Mouse (Mus musculus) heart, postnatal 14 days (tissue): ENCODE results near the gene Serinc3. TPM values are rescaled to one million over a fixed set of nuclear protein-coding genes. Genes with fewer than 3 reads are reported as not detected.

Experiments used
- DNase-seq, 2 experiments: peaks; one replicate each; pipeline ENCODE4 v3.0.0; 2021 to 2022
- intact Hi-C: fragments of 180-260 bp; cut with DNase I; formaldehyde crosslinking; loops from one replicate; pipeline ENCODE4 v1.15.1; 2025
- total RNA-seq, 2 experiments: library from RNA; stranded (reverse); gene quantifications; 2 replicates each; pipeline ENCODE4 v1.2.3; 2021

Serinc3 gene
- total RNA-seq, 2 experiments from 2014 or later = 360 to 363 TPM

DNA sequence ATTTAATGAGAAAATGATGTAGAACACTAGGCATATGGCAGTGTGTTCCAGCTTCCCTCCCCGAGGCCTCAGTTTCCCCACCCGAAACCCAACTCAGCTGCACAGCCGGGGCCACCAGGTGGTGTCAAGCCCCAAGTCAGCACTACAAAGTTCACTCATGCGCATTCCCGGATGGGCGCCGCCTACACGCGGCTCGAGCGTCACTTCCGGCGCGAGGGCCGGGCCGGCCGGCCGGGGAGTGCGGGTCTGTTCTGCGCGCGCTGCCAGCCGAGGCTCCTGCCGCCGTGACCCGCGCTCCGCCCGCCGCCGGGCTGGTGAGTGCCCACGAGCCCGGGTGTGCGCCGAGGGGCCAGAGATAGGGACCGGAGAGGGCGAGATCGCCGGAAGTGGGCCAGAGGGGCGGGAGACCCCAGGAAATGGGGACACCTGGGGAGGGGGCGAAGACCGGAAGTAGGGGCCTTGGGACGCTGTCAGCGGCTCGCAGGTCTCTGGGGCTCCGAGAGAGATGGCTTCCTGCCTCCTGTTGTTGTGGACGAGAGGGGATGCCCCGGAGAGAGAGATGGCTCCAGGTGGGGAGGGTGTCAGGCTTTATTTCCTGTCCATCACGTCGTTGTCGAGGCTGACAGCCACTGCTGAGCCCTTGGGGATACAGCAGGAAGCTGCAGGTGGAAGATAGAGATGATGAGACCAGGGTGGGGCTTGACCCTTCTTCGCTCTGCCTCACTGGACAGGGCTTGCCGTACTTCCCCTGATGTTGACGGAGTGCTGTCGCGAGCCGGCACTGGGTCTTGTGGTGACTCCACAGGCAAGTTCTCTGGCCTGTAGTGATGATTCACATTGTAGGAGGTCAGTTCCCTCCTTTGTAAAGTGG lies 42.6 kb downstream of the Serinc3 start, which contains the start of gene Ttpal:
Ttpal (plus strand) TSS at position 214 of the 871 bp plus-strand sequence.
- DNase-seq = peak; percentile 91 to 92
- intact Hi-C loops = loop anchor here (1.0 to 10.0 kb wide), 4 partner anchors 35 to 220 kb away; partner anchors contain the start of gene Ccn5

DNA sequence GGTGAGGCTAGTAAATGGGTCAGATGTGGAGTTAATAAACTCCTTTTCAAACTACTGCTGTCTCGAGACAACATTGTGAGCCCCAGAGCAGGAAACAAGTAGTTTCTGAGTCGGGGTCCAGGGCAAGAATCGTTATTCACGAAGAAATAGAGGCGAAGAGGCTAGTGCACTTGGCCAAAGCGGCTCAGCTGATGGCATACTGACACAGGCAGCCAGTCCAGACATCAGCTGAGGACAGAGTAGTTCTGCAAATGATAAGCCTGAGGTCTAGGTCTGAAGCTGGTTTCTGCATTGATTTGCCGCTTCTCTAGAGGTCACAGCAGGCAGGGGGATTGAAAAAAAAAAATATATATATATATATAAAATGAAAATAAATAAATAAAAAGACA lies 43.2 kb downstream of the Serinc3 start:
- no peak for DNase-seq
- intact Hi-C loops = loop anchor here (1.0 to 10.0 kb wide), 4 partner anchors 36 to 221 kb away; partner anchors contain the start of gene Ccn5

DNA sequence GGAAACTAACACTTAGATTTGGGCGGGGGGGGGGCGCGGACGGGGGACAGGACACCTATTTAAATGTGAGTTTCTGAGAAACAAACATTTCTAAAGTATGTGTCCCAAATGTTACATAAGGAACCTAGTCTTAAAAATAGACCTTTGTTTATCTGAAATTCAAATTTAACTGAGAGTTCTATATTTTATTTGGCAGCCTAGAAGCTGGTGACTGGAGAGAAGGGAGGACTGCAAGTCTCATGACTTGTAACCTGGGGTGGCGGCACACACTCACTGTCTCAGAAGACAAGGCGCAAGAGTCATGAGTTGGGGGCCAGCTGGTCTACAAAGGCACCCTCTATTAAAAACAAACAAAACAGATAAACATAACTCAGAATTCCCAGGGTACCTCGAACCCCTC lies 43.9 kb downstream of the Serinc3 start:
- intact Hi-C loops = loop anchor here (5.0 to 10.0 kb wide), 3 partner anchors 36 to 221 kb away; partner anchors contain the start of gene Ccn5
- DNase-seq = no peak

DNA sequence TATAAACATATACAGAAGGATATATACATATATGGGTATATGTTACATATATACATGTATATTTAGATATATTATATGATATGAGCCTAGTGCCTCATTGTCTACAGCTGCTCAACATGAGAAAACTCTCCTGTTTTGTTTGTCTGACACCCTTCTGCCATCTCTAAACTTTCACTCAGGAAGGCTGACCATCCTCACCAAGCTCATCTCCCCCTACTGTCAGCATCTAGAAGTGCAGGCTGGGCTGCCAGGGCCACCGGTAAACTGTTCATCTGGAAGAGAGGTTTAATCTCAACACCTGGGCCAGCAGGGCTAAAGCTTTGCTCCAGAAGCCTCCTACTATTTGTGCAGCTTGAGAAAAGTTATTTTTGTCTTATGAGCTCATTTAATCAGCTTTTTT lies 45.7 kb downstream of the Serinc3 start:
- DNase-seq = peak; percentile 74 to 84
- intact Hi-C loops = loop anchor here (1.0 kb wide), 1 partner anchor 65 kb away; no protein-coding TSS in a partner anchor

DNA sequence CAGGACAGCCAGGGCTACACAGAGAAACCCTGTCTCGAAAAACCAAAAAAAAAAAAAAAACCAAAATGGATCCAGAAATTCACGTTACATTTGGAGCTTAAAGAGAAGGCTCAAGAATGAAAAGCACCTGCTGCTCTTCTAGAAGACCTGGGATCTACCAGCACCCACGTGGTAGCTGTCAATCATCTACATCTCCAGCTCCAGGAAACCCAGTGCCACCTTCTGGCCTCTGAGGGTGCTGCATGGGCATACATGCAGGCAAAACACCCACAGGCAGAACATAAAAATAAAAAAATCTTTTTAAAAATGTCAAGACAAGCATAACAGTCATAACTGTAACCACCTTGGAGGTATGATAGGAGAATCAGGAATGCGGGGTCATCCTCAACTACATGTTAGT lies 47.3 kb downstream of the Serinc3 start:
- peak; percentile 32 to 54 for DNase-seq
- intact Hi-C loops = no loop called here

DNA sequence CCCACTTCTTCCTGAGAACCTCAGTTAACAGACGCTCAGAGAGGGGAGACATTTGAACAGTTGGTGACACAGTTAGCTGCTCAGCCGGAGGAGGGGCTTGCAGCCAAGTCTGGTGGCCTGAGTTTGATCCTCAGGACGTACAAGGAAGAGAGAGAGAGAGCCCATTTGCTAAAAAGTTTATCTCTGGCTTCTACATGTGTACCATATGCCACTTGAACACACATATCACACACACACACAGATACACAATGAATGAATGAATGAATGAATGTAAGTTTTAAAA lies 48.1 kb downstream of the Serinc3 start:
- DNase-seq = no peak
- intact Hi-C loops = no loop called here

DNA sequence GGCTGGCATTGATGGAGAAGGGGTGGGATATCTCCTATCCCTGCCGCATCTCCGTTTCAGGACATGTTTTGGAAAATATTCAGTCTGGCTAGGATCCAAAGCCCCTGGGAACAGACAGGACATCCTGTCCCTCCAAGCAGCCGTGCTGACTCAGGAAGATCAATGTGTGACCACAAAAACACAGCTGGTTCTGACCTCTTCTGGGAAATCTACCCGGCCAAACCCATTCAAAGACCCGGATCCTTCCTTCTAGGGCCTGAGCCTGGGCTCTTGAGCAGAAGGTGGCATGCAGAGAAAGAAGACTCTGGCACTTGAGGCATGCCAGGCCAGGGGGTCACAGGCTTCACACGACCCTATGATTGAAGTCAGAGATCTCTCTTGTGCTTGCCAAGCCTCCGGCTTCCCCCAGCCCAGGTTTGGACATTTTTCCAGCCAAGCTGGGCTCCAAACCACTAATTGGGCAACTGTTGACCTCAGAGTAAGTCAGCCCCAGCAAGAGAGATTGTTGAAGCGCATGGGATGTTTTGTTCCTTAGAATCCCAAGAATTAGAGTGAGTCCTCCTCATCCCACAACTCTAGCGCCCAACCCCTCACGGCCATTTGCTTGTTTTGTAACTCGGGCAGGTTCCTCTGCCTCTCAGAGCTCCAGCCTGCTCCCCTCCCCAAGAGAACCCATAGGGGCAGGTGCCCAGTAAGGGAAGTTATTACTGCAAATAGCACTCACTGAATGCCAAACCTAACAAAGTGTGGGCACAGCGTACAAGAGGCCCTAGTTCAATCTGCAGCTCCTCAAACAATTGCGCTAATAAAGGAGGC lies 48.7 kb downstream of the Serinc3 start:
- peak; percentile 67 to 73 for DNase-seq
- intact Hi-C loops = no loop called here

DNA sequence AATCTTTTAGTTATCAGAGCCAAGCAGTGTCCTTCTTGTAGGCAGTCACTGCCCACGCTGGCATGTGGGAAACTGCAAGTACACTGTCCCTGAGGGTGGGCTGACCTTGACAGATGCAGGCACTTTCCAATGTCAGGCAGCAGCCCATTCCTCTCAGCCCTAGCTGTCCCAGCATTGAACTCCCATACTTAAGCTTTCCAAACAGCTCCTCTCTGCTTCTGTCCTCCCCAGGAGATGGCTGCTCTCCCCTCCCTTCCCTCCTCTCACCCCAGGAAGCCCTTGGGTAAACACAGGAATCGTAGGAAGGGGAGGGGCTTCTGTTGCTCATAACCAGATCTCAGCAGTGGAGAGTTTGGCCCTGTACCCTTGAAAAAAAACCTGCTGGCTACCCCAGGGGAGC lies 49.8 kb downstream of the Serinc3 start:
- DNase-seq = peak in 1 of 2 experiments; percentile 25
- intact Hi-C loops = no loop called here

DNA sequence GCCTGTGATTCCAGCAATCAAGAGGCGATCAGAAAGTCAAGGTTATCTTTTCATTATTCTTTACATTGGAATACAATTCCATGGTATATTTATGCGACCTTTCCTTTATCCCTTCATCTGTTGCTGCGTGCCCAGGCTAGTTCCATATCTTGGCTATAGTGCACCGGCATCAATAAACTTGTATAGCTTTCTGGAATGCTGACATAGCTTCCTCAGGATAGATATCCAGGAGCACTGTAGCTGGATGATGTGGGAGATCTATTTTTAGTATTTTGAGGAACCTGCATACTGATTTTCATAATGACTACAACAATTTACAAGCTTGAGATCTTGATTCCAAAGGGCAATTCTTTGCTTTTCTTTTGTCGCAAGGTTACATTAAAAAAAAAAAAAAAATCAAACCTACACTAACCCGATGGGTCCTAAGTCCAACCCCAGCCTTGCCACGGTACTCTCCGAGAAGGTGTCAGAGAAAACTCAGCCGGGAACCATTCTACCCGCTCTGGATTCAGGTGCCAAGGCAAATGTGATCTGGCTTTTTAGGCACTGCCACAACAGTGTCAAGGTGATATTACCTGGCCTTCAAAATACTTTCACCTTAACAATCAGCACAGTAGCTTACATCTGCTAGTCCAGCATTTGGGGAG lies 51.2 kb downstream of the Serinc3 start:
- DNase-seq = no peak
- intact Hi-C loops = no loop called here

DNA sequence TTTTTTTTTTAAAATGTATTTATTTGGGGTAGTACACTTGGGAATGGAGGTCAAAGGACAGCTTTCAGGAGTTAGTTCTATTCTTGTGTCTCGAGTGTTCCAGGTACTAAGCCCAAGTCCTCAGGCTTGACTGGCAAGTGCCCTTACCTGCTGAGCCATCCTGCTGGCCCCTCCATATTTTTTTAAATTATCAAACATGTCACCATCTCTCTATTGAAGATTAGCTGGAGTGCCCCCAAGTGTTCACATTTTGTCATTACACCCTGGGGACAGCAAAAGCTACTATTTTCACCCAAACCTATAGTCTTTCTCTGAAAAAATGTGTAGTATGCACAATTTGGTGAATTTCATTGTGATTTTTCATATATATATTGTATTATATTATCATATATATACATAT lies 52.8 kb downstream of the Serinc3 start:
- DNase-seq = peak in 1 of 2 experiments; percentile 50
- intact Hi-C loops = no loop called here

DNA sequence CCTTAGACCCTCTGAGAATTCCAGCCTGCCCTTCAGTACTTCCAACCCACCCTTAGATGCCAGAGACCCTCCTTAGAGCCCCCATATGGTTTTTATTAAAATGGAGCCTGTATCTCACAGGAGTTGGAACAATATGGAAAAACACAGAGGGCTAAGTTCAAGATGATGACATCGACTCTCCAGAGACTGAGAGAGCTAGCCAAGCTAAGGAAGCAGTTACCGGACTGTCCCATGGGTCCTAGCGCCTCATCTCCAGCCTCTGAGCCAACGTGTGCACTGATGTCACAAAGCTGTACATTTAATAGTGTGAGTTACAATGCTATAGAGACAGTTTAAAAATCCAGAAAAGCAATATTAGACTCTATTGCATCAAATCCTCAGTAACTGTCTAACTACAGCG lies 53.9 kb downstream of the Serinc3 start:
- intact Hi-C loops = no loop called here

DNA sequence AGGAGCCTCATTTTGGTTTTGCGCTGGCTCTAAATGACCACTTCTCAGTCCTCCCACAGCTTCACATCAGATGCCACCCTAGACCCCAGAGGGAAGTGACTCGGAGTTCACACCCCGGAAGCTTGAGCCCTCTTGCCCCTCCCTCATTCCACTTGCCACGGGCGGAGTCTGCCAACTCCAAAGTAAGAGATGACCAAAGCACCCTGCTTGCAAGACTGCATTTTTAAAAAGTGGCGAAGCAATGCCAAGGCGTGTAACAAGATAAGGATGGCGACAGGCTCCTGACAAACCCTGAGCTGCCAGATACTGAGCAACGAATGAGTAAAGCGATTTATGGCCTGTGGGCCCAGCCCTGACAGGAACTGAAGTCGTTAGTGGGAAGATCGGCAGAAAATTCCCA lies 54.7 kb downstream of the Serinc3 start:
- DNase-seq = no peak
- intact Hi-C loops = no loop called here

More for the DNA sequence above, 53.9 kb downstream of the Serinc3 start:
- no peak for DNase-seq

DNA sequence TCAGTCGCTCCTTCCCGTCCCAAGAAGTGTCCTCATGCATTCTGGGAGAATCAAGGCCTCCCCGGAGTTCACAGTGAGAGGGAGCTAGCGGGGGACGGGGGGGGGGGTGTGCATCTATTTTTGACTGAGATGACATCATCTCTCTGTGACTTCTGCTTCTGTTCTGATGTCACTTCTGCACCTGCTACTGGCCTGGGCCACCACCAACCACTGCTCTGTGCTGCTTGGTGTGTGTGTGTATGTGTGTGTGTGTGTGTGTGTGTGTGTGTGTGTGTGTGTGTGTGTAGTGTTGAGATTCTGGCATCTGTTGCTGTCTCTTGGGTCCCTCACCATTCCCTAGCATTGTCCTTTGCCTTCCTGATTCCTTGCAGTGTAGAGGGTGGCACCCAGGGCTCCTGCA lies 57.4 kb downstream of the Serinc3 start:
- DNase-seq = no peak
- intact Hi-C loops = no loop called here

DNA sequence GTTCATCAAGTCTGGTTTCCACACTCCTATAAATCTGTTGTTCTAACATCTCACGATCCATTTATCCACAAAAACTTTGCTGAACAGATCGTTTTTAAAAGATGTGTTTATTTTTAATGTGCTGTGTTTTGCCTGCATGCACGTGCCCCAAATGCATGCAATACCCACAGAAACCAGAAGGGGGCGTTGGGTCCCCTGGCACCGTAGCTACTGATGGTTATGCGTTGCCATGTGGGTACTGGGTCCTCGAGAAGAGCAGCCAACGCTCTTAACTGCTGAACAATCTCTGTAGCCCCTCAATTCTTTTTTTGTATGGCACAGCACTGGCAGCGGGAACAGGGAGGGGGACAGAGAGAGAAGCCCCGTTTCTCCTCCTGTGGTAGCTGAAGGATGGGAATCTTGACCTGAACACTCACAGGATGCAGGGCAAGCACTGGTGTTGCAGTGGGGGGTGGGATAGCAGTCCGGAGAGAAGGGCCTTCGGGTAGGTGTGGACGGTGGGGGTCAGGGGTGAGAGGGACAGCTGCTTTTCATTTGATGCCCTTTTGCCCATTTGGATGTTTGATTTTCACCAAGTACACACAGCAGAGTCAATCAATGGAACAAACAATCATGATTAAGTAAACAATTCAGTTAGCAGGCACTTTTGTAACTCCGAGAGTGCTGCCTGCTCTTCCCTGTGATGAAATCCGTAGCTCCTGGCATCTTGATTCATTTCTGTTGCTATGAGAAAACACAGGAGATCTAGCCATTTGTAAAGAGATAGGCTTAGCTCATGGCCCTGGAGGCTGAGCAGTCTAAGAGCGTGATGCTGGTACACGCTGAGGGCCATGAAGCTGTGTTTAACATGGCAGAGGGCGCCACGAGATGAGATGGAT lies 58.3 kb downstream of the Serinc3 start:
- DNase-seq = peak in 1 of 2 experiments; percentile 43

DNA sequence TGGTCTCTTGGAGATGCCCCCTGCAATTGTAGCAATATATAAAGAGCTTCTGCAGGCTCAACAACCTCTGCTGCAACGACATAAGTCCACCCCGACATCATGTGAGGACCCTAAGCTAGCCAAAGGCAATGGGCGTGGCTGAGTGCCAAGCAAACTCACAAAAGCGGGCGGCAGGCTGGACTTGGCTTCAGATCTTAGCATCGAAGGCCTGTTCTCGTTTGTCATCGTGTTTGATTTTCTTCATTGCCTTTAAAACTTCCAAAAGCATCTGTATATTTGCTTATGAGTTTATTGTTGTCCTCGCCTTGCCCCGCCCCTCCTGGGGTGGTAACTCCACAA lies 60.9 kb downstream of the Serinc3 start:
- intact Hi-C loops = no loop called here
- no peak for DNase-seq

More for the DNA sequence above, 58.3 kb downstream of the Serinc3 start:
- intact Hi-C loops = no loop called here

DNA sequence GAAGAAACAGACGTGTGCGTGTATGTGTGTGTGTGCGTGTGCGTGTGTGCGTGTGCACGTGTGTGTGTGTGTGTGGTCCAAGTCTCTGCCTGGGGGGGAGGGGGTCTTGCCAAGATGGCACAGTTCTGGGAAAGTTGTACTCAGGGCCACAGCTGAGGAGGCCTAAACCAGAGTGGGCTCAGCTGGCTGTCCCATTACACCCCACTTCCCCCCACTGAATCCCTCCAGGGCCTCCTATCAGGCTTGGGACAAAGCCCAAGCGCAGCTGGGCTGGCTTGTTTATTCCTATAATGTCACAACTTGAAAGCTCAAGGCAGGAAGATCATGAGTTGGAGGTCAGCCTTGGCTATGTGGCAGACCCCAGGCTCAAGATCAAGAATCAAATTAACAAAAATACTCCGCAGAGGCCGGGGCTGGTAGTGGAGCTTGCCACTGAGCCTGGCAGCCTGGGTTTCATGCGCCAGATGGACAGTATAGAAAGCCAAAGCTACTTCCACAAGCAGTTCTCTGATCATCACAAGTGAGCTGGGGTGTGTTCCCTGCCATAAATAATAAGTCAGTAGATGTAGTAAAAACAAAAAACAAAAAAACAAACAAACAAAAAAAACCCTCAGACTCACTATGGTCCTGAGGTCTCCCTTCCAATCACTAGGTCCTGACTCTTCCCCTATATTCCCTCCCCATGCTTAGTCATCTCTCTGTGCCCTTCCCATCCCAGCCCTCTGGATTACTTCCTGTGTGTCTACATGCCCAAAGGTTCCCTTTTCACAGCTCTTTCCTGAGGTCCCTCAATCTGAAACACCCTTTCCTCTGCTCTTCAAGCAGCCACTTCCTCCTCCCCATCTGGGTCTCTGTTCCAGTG lies 61.5 kb downstream of the Serinc3 start:
- peak in 1 of 2 experiments; percentile 43 for DNase-seq

DNA sequence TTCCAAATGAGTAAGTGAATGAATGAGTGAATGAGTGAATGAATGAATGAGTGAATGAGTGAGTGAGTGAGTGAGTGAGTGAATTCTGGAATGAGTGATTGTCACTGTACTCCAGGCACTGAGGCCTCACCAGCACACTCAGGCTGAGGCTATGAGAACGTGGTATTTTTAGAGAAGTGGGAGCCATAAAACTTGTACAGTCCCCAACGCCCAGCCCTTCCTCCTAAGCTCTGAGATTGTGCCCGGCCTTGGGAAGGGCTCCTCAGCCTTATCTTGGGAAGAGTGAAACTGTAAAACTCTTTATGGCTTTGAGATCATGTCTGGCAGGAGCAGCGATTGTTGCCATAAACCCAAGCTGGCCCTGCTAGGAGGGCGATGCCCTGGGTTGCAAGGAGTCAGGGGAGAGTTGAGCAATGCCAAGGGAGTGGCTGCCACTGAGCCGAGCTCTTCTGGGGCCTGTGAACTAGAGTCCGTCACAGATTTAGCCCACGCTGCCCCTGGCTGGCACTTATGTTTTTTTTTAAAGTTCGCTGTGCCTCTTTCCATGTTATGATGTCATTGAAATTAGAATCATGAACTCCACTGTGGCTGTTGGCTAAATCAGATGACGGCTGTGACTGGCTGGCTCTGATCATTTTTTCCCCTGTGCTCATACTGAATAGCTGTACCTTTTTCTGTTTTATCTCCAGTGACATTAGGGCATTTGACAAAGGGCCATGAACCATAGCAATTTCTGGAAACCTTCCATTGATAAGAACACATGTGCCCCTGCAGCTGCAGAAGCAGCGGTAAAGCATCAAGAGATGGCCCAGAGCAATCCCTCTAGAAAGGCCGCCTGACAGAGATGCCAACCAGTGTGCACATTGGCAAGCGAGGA lies 64.6 kb downstream of the Serinc3 start:
- no peak for DNase-seq
- intact Hi-C loops = no loop called here

More for the DNA sequence above, 61.5 kb downstream of the Serinc3 start:
- intact Hi-C loops = no loop called here

DNA sequence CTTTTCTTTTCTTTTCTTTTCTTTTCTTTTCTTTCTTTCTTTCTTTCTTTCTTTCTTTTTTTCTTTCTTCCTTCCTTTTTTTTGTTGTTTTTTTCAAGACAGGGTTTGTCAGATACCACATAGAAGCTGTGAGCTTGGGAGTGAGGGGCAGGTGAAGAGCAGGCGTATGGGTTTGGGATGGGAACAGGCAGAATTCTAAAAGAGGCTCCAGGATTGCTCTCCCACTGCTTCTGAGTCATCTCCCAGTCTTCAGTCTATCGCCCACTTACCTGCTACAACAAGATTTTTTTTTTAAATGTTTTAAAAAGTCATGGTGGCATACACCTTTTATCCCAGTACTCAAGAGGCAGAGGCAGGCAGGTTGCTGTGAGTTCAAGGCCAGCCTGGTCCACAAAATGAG lies 66.9 kb downstream of the Serinc3 start:
- intact Hi-C loops = no loop called here
- DNase-seq = no peak
